Mouse (Mus musculus) layer of hippocampus, postnatal 36 days (tissue): ENCODE results near the gene Fgf9. TPM values are rescaled to one million over a fixed set of nuclear protein-coding genes. Genes with fewer than 3 reads are reported as not detected.
A peak's percentile ranks its signal among the peaks of the same experiment; 100 is the strongest.

Source experiments
- DNase-seq, 2 experiments: peaks; one replicate each; pipeline ENCODE4 v3.0.0; 2022
- total RNA-seq, 2 experiments: library from RNA; stranded (reverse); gene quantifications; 2 replicates each; pipeline ENCODE4 v1.2.3; 2021

The Fgf9 gene
- total RNA-seq, 2 experiments from 2014 or later: 17.1 to 19.2 TPM

- DNase-seq: no peak
These were observed 19.1 kb downstream of the Fgf9 start for GRCm38 (mm10) chr14:58089486-58089885.

GRCm38 (mm10) chr14:58091321-58091720, 21.0 kb downstream of the Fgf9 start:
- DNase-seq: no peak

GRCm38 (mm10) chr14:58099599-58099998, 29.3 kb downstream of the Fgf9 start:
- DNase-seq: peak in 1 of 2 experiments; percentile 8

GRCm38 (mm10) chr14:58101298-58101697, 31.0 kb downstream of the Fgf9 start:
- no peak for DNase-seq

- DNase-seq: no peak
These were observed 33.9 kb downstream of the Fgf9 start for GRCm38 (mm10) chr14:58104266-58104665.

- no peak for DNase-seq
These were observed 35.2 kb downstream of the Fgf9 start for GRCm38 (mm10) chr14:58105596-58105995.

GRCm38 (mm10) chr14:58109601-58110000, 39.3 kb downstream of the Fgf9 start:
- DNase-seq: no peak

- no peak for DNase-seq
These were observed 41.2 kb downstream of the Fgf9 start for GRCm38 (mm10) chr14:58111562-58111961.

GRCm38 (mm10) chr14:58112341-58112740, 42.0 kb downstream of the Fgf9 start:
- no peak for DNase-seq

GRCm38 (mm10) chr14:58113180-58113579, 42.8 kb downstream of the Fgf9 start:
- DNase-seq: no peak

GRCm38 (mm10) chr14:58114146-58114545, 43.8 kb downstream of the Fgf9 start:
- DNase-seq: no peak

GRCm38 (mm10) chr14:58124625-58125024, 54.3 kb downstream of the Fgf9 start:
- no peak for DNase-seq

GRCm38 (mm10) chr14:58126508-58126907, 56.2 kb downstream of the Fgf9 start:
- no peak for DNase-seq

GRCm38 (mm10) chr14:58139506-58140055, 69.2 kb downstream of the Fgf9 start:
- DNase-seq: no peak

- peak in 1 of 2 experiments; percentile 6 for DNase-seq
These were observed 79.5 kb downstream of the Fgf9 start for GRCm38 (mm10) chr14:58149637-58150470.

GRCm38 (mm10) chr14:58150471-58150855, 80.1 kb downstream of the Fgf9 start:
- no peak for DNase-seq

- no peak for DNase-seq
These were observed 81.8 kb downstream of the Fgf9 start for GRCm38 (mm10) chr14:58152110-58152509.

GRCm38 (mm10) chr14:58153470-58154416, 83.4 kb downstream of the Fgf9 start:
- no peak for DNase-seq

- no peak for DNase-seq
These were observed 90.3 kb downstream of the Fgf9 start for GRCm38 (mm10) chr14:58160624-58161023.
